Mouse (Mus musculus) testis, adult 2 months (tissue): ENCODE data around the gene Dglucy.

Experiments used
- CTCF ChIP-seq: fragments of 200-500 bp; IDR thresholded peaks from 2 replicates; pipeline ENCODE4 v1.5.1; 2012; ENCODE audit warnings: low read depth, mild to moderate bottlenecking, inconsistent platforms, low read length, moderate library complexity; ENCODE audit not compliant: control insufficient read depth, insufficient read depth, insufficient replicate concordance
- POLR2A ChIP-seq: fragments of 200-500 bp; IDR thresholded peaks from 2 replicates; pipeline ENCODE4 v1.6.1; 2012; ENCODE audit warnings: low read depth, mild to moderate bottlenecking, inconsistent platforms, low read length, moderate library complexity; ENCODE audit not compliant: control insufficient read depth

DNA sequence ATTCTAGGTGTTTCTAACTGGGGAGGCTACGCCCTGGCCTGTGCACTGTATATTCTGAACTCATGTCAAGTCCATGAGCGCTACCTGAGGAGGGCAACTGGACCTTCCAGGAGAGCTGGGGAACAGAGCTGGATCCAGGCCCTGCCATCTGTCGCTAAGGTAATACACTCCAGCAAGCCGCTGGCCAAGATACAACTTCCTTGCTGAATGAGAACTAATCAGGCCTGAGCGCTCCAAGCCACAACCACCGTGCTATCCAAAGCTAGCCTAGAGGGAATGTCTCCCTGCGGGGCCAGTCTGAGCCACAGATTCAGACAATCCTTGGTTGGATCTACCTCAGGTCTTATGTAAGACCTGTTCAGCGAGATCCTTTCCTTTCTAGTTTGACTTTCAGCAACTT is 88.2 kb downstream of the Dglucy start:
- TF ChIP-seq CTCF, result no peak
- TF ChIP-seq POLR2A, result no peak
